Mouse (Mus musculus) B cell, adult 2 months (primary cell): ENCODE measurements around the gene Exoc2.

Experiments
- DNase-seq, 2 experiments: peaks; one replicate each; pipeline ENCODE4 v3.0.0; 2022

Exoc2 gene

GRCm38 (mm10) chr13:30766636-30767476, 207.0 kb downstream of the Exoc2 start:
- peak; percentile 54 to 57 for DNase-seq

GRCm38 (mm10) chr13:30765906-30766305, 208.0 kb downstream of the Exoc2 start:
- peak; percentile 16 to 26 for DNase-seq

- peak; percentile 87 to 89 for DNase-seq
These were observed 209.7 kb downstream of the Exoc2 start for GRCm38 (mm10) chr13:30764014-30764740.
